Mouse (Mus musculus): Measurements from ENCODE around the gene Plekhj1. TPM values are rescaled to one million over a fixed set of nuclear protein-coding genes. Genes with fewer than 3 reads are reported as not detected.

Plekhj1 gene
- polyA plus RNA-seq, 1 experiment from 2014 or later = 156 TPM

GRCm38 (mm10) chr10:80808099-80808984, 9.9 kb upstream of the Plekhj1 start:
- peak overlapping the region; percentile 31 for H3K4me2 ChIP-seq
- peak overlapping the region; percentile 3; the same call in 1 of the 2 replicates for H3K4me3 ChIP-seq (replicated peaks)
- H3K4me1 ChIP-seq = peaks cover 47% of the 10 kb centered on the region
- ATAC-seq (ENCODE audit: low FRiP score) = no peak
- WGBS = 13% methylated on average over 40 of the region's 40 CpGs
- peaks cover 67% of the 10 kb centered on the region for H3K27me3 ChIP-seq
- H3K36me3 ChIP-seq (replicated peaks) = peaks cover 26% of the 10 kb centered on the region
- H3K27ac ChIP-seq = no peak overlapping the region
- peak overlapping the region; percentile 31 for H3K9ac ChIP-seq
- H3K9me3 ChIP-seq = no peaks in the 10 kb centered on the region

DNA sequence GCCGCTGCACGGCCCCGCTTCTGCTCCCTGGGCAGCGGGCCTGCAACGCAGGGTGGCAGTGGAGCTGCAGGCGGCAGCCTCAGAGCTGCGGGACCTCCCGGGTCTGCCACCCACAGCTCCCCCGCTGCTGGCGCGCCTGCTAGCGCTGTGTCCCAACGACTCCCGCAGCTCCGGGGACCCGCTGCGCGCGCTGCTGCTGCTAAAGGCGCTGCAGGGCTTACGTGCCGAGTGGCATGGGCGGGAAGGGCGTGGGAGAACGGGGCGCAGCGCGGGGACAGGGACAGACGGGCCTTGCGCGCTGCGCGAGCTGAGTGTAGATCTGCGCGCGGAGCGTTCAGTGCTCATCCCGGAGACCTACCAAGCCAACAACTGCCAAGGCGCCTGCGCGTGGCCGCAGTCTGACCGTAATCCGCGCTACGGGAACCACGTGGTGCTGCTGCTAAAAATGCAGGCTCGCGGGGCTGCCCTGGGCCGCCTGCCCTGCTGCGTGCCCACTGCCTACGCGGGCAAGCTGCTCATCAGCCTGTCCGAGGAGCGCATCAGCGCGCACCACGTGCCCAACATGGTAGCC, 8.7 kb upstream of the Plekhj1 start:
- peak overlapping the region; percentile 75 for H3K27ac ChIP-seq
- WGBS = 1% methylated on average over 55 of the region's 58 CpGs
- H3K27me3 ChIP-seq = peaks cover 57% of the 10 kb centered on the region
- H3K4me1 ChIP-seq = peaks cover 47% of the 10 kb centered on the region
- no peaks in the 10 kb centered on the region for H3K9me3 ChIP-seq
- peak overlapping the region; percentile 66 for H3K9ac ChIP-seq
- ATAC-seq (ENCODE audit: low FRiP score) = peak; percentile 85
- H3K4me2 ChIP-seq = peak overlapping the region; percentile 95
- peaks cover 38% of the 10 kb centered on the region for H3K36me3 ChIP-seq (replicated peaks)
- peak overlapping the region; percentile 52 for H3K4me3 ChIP-seq (replicated peaks)

GRCm38 (mm10) chr10:80806341-80807056, 8.1 kb upstream of the Plekhj1 start:
- Histone ChIP-seq H3K4me2 (peak overlapping the region; percentile 95), H3K27me3 (peaks cover 57% of the 10 kb centered on the region), H3K4me3 (replicated peaks) (peak overlapping the region; percentile 52), H3K36me3 (replicated peaks) (peaks cover 45% of the 10 kb centered on the region), H3K4me1 (peaks cover 47% of the 10 kb centered on the region), H3K9ac (peak overlapping the region; percentile 66), H3K9me3 (no peaks in the 10 kb centered on the region), H3K27ac (peak overlapping the region; percentile 75)
- 44% methylated on average over 34 of the region's 34 CpGs for WGBS
- ATAC-seq (ENCODE audit: low FRiP score) = peak; percentile 13; the same call in 1 of the 2 replicates

DNA sequence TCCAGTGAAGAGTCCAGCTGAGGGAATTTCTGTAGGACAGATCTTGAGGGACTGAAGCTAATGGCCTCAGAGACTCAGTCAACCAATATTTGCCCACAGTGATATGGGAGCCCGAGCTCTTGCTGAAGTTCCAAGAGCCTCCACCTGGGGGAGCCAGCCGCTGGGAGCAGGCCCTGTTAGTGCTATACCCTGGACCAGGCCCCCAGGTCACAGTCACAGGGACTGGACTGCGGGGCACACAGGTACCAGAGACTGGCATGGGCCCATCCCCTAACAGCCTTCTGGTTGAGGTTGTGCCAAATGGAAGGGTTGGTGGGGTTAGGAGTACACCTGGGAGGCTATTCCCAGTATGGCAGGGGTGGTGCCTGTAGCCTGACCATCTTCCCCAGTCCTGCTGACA, 7.5 kb upstream of the Plekhj1 start:
- Histone ChIP-seq H3K27me3 (peaks cover 53% of the 10 kb centered on the region), H3K4me2 (no peak overlapping the region), H3K9me3 (no peaks in the 10 kb centered on the region)

GRCm38 (mm10) chr10:80805322-80805721, 6.9 kb upstream of the Plekhj1 start:
- no peak overlapping the region for H3K4me3 ChIP-seq (replicated peaks)

More for the DNA sequence above, 7.5 kb upstream of the Plekhj1 start:
- H3K9ac ChIP-seq = peak overlapping the region; percentile 13; the same call in 1 of the 2 replicates
- ATAC-seq (ENCODE audit: low FRiP score) = peak; percentile 32
- no peak overlapping the region for H3K4me3 ChIP-seq (replicated peaks)
- WGBS = 25% methylated on average over 3 of the region's 3 CpGs
- H3K4me1 ChIP-seq = peaks cover 47% of the 10 kb centered on the region
- peaks cover 51% of the 10 kb centered on the region for H3K36me3 ChIP-seq (replicated peaks)
- no peak overlapping the region for H3K27ac ChIP-seq

DNA sequence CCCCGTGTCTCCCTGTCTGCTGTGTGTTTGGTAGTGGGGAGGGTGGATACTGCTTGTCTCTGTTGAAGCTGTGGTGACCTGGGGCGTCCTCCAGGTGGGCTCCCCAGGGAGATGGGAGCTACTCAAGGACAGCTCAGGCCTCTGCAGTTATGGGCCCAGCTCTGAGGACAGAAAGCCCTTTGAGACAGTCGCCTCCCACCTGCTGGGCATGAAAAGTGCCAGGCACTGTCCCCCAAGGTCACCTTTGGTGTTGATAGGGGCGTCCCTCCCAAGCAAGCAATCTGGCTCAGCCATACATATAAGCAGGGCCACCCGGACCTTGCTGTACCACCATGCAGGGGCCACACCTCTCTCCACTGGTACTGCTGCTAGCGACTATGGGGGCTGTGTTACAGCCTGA, 6.5 kb upstream of the Plekhj1 start, which contains the start of gene Amh:
TSS of gene Amh (plus strand) at position 328 of the 400 bp plus-strand sequence.
- WGBS = 67% methylated on average over 6 of the region's 6 CpGs
- no peaks in the 10 kb centered on the region for H3K9me3 ChIP-seq
- no peak within 1 kb of the TSS for H3K27ac ChIP-seq
- peaks cover 43% of the 10 kb centered on the region for H3K27me3 ChIP-seq
- peaks cover 61% of the 10 kb centered on the region for H3K36me3 ChIP-seq (replicated peaks)
- H3K4me2 ChIP-seq = no peak within 1 kb of the TSS
- ATAC-seq (ENCODE audit: low FRiP score) = no peak
- H3K4me1 ChIP-seq = peaks cover 50% of the 10 kb centered on the region
- peak within 1 kb of the TSS; percentile 13; the same call in 1 of the 2 replicates for H3K9ac ChIP-seq
- no peak within 1 kb of the TSS for H3K4me3 ChIP-seq (replicated peaks)

More at GRCm38 (mm10) chr10:80805322-80805721, 6.9 kb upstream of the Plekhj1 start:
- Histone ChIP-seq H3K4me1 (peaks cover 50% of the 10 kb centered on the region), H3K4me2 (no peak overlapping the region), H3K9me3 (no peaks in the 10 kb centered on the region), H3K27me3 (peaks cover 47% of the 10 kb centered on the region), H3K36me3 (replicated peaks) (peaks cover 57% of the 10 kb centered on the region), H3K9ac (no peak overlapping the region), H3K27ac (no peak overlapping the region)
- ATAC-seq (ENCODE audit: low FRiP score) = no peak
- 81% methylated on average over 5 of the region's 5 CpGs for WGBS

- peaks cover 54% of the 10 kb centered on the region for H3K4me1 ChIP-seq
- no peak overlapping the region for H3K9ac ChIP-seq
- no peaks in the 10 kb centered on the region for H3K9me3 ChIP-seq
- H3K27me3 ChIP-seq = peaks cover 38% of the 10 kb centered on the region
- H3K36me3 ChIP-seq (replicated peaks) = peaks cover 61% of the 10 kb centered on the region
- 88% methylated on average over 2 of the region's 2 CpGs for WGBS
- no peak for ATAC-seq (ENCODE audit: low FRiP score)
- H3K4me2 ChIP-seq = no peak overlapping the region
- no peak overlapping the region for H3K27ac ChIP-seq
- H3K4me3 ChIP-seq (replicated peaks) = no peak overlapping the region
Measured at GRCm38 (mm10) chr10:80804340-80804739, 5.9 kb upstream of the Plekhj1 start.

DNA sequence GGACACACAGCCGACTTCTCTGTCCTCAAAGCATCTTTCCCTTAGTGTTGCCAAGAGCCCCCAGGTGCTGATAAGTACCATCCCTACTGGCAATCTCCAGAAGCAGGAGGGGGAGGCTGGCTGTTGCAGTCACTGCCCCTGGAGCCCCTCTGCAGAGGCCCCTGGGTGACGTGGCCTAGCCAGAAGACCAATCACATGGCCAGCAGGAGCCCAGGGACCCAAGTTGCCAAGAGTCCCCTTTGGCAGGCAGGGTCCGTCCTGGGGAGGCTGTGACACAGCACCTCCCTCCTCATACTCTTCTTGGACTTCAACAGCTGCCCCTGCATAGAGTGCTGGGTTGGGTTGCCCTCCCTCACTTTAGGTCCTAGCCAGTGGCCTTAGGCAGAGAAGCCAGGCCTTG, 4.6 kb upstream of the Plekhj1 start:
- H3K36me3 ChIP-seq (replicated peaks) = peaks cover 61% of the 10 kb centered on the region
- ATAC-seq (ENCODE audit: low FRiP score) = no peak
- H3K9me3 ChIP-seq = no peaks in the 10 kb centered on the region
- no peak overlapping the region for H3K4me2 ChIP-seq
- peaks cover 43% of the 10 kb centered on the region for H3K4me1 ChIP-seq
- no peak overlapping the region for H3K4me3 ChIP-seq (replicated peaks)
- peaks cover 24% of the 10 kb centered on the region for H3K27me3 ChIP-seq
- WGBS = 89% methylated on average over 3 of the region's 3 CpGs
- H3K27ac ChIP-seq = no peak overlapping the region
- H3K9ac ChIP-seq = no peak overlapping the region

GRCm38 (mm10) chr10:80802204-80802912, 3.9 kb upstream of the Plekhj1 start:
- H3K27me3 ChIP-seq = peaks cover 18% of the 10 kb centered on the region
- peaks cover 37% of the 10 kb centered on the region for H3K4me1 ChIP-seq
- H3K4me3 ChIP-seq (replicated peaks) = no peak overlapping the region
- H3K9me3 ChIP-seq = no peaks in the 10 kb centered on the region
- WGBS = 92% methylated on average over 10 of the region's 10 CpGs
- peaks cover 61% of the 10 kb centered on the region for H3K36me3 ChIP-seq (replicated peaks)
- no peak overlapping the region for H3K27ac ChIP-seq
- no peak overlapping the region for H3K4me2 ChIP-seq
- H3K9ac ChIP-seq = no peak overlapping the region
- no peak for ATAC-seq (ENCODE audit: low FRiP score)

DNA sequence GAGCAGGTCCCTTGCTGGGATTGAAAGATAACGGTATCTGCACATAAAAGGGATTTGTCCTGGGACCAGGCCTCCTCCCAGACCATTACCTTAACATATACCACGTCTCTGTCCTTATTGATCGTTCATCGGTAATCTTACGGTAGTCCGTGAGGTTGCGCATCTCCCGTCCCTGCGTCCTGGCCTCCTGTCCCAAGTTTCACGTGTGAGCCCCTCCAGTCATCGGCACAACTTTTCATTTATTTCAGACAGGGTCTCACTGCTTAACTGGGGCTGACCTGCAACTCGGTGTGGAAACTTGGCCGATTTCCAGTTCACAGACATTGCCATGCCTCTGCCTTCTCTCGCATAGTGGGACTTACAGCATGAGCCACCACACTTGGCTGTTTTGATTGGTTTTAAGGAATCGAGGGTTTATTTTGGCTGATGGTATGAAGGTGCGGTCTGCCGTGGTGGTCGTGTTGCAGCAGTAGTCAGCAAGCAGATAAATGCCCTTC, 692 bp upstream of the Plekhj1 start:
- peak overlapping the region; percentile 89 for H3K4me2 ChIP-seq
- H3K9me3 ChIP-seq = no peaks in the 10 kb centered on the region
- peak overlapping the region; percentile 97 for H3K27ac ChIP-seq
- no peak for ATAC-seq (ENCODE audit: low FRiP score)
- no peaks in the 10 kb centered on the region for H3K27me3 ChIP-seq
- H3K4me1 ChIP-seq = peaks cover 33% of the 10 kb centered on the region
- WGBS = 2% methylated on average over 18 of the region's 18 CpGs
- peaks cover 66% of the 10 kb centered on the region for H3K36me3 ChIP-seq (replicated peaks)
- peak overlapping the region; percentile 98 for H3K9ac ChIP-seq
- H3K4me3 ChIP-seq (replicated peaks) = peak overlapping the region; percentile 96

Data from forebrain, embryonic 12.5 days (tissue).